Mouse (Mus musculus): ENCODE results near the gene Olfr157.

Olfr157 gene

DNA sequence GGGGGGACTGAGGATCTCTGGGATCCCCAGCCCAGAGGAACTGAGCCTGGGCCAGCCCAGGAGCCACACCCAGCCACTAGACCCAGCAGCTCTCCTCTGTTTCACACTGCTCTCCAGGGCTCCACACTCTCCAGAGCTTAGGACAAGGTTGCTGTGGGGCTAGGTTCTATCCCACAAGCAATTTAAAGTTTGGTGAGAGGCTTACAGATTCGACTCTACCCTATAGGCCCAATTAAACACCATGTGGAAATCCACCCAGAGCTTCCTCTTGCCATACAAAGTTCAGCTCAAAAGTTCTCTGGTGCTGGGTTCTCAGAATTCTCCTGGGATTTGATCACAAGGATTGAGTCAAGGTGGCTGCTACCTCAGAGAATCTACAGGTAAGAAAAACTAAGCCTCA, at the start of gene Olfr157:
Gene Olfr157, minus strand, starts transcription at position 101 of the 400 bp plus-strand sequence.
- DNase-seq (ENCODE audit: low read depth, low spot score) = no peak

DNA sequence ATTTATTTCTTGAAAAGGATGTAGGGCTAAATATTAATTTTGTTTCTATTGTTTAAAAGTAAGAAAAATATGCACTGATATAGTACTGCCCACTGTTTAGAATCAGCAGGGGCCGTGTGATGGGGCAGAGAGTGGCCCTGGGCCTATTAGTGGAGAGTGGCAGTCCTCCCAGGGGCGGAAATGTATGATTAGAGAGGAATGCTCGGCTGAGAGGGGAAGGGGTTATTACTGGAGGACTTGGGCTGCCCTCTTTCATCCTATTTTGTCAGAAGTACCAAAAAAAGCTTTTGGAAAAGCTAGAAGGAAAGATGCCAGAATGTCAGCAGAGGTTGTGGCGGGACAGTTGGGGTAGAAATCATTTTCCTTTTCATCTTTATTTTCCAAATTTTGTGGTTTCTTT, 44.2 kb upstream of the Olfr157 start:
- no peak for DNase-seq (ENCODE audit: low read depth, low spot score)

DNA sequence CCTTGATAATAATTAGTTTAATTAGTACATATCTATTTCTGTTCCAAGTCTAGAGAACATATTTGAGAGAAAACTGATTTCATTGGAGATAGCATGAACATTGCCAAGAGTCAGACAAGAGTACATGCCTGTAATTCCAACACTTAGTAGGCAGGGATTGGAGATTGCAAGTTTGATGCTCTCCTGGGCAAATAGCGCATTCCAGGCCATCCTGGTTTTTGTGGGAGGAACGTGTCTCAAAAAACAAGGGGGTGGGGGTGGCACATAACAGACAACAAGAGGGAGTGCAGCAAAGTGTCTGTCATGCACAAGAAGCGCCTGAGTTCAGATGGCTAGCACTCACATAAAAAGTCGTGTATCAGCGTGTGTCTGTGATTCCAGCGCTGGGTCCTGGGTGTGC, 39.6 kb upstream of the Olfr157 start:
- DNase-seq (ENCODE audit: low read depth, low spot score) = no peak

DNA sequence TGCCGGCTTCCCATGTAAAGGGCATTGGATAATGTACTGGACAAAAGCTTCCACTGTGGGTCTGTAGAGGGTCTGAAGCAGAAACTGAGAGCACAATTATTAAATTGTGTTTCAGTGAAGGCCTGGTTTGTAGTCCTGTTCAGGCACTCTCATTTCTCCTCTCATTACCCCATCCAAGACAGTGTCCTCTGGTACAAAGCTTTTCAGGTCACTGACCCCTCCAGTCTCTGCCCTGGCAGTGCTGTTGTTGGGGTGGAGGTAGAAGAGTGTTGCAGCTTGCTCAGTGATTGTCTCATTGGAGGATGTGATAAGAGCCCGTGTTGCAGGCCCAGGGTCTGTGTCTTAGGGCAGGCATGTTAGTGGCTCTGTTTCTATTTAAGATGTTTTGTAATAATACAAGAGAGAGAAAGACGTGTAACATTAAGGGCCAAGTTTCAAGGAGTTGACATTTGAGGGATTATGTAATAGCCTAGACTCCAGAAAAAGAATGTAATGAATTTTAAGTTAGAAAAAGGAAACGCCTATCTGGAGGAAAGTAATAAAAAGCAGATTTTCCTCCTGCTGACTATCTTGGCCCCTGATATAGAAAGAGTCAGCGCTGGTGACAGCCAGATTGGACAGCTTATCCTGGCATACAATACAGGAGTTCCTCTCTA, 38.2 kb upstream of the Olfr157 start:
- no peak for DNase-seq (ENCODE audit: low read depth, low spot score)

DNA sequence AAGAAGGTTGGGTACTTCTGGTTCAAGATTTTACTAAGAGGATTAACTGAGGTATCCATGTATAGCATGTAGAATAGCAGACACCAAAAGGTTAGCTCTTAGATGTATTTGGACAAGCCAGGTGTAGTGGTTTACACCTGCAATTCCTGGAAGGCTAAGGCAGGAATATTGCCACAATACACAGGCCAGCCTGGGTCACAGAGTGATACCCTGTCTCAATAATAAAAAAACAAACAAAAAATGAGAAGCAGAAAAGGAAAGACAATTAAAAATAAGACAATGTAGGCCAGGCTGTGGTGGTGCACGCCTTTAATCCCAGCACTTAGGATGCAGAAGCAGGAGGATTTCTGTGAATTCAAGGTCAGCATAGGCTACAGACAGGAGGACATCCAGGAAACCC, 37.2 kb upstream of the Olfr157 start:
- no peak for DNase-seq (ENCODE audit: low read depth, low spot score)

DNA sequence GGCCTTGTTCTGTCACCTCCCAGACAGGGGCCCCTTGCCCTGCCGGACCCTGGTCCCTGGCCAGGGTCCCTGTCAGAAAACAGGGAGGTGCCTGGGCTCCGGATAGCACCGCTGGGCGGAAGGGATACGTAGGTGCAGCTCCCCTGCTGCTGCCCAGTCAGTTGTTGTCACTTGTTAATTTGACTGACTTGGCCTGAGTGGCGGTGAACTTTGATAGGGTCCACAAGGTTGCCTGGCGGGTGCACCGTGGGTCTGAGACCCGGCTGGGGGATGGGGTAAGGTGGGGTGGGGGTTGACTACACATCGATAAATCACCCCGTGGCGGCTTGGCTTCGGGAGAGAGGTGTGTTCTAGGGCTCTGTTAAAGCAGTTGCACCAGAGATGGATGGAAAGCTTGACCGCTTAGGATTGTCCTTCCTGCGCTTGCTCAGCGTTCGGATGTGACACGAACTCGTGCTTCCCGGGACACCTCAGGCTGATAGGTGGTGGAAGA, 36.0 kb upstream of the Olfr157 start:
- peak; percentile 37 for DNase-seq (ENCODE audit: low read depth, low spot score)

DNA sequence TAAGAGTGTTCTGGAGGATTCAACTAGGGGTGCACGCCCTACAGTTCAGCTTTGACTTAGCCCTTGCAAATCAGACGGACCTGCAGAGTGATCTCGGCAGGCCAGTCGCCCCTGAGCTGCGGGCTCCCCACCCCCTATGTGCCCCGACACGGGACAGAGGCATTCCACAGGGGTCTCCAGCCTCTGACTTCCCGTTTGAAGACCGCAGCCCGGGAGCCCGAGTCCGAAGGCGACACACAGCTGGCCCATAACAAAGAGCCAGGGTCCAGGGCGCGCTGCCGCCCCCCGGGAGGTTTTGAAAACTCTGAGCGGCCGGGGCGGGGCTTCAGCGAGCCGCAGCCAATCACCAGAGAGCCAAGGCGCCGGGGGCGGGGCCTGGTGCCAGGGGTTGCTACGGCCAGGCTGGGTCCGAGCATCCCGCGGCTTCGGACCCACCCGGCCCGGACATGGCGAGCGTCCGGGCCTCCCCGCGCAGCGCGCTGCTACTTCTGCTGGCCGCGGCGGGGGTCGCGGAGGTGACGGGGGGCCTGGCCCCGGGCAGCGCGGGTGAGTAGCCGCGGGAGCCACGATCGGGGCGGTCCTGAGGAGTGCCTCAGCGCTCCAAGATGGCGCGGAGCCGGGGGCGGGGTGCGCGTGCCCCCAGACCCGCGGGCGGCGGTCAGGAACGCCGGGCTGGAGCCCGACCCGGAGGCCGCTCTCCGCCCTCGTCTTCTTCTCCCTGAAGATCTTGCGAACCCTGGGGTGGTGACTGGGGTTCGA, 35.3 kb upstream of the Olfr157 start, which contains the start of gene Reck:
Gene Reck, plus strand, starts transcription at position 371 of the 759 bp plus-strand sequence.
- DNase-seq (ENCODE audit: low read depth, low spot score) = peak; percentile 91

DNA sequence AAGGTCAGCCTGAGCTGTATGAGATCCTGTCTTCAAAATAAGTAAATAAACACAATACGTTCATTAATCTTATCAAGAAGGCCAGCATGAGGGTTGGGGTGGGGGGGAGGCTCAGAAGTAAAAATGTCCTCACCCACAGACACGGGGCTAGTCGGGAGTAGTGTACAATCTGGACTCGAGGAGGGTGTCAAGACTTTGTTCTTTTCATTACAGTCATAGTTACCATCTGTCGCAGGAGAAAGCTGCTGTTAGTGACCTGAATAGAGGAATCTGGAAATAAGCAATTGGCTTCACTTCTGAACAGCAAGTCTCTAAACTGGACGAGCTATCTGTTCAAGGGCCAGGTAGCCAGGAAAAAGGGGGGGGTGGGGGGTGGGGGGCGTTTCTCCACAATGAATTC, 34.5 kb upstream of the Olfr157 start:
- no peak for DNase-seq (ENCODE audit: low read depth, low spot score)

DNA sequence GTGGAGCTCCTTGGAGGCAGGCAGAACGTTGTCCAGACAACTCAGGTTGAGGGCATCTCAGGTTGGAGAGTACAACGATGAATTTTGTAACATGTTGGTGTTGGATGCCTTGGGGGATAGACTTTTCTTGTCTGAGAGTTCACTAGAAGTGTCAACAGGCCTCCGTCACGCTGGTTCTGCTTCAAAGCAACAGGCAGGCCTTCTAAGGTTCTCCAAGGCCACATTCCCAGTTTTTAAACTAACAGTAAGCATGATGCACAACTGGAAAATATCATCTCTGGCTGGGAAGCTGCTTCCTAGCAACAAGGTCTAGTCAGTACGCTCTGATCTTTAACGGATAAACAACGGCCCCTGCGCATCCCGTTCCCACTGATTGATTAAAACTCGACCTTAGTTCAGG, 29.8 kb upstream of the Olfr157 start:
- no peak for DNase-seq (ENCODE audit: low read depth, low spot score)

DNA sequence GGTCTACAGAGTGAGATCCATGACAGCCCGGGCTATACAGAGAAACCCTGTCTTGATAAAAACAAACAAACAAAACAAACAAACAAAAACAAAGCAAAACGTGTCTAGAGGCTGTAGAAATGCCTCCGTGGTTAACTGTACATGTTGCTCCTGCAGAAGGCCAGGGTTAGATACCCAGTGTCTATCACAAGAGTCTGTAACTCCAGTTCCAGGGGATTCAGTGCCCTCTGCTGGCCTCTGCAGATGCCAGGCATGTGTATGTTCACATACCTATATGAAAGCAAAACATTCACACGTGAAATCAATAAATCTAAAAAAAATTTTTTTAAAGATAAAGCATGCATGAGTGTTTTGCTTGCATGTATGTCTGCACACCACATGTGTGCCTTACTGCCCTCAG, 23.3 kb upstream of the Olfr157 start:
- no peak for DNase-seq (ENCODE audit: low read depth, low spot score)

DNA sequence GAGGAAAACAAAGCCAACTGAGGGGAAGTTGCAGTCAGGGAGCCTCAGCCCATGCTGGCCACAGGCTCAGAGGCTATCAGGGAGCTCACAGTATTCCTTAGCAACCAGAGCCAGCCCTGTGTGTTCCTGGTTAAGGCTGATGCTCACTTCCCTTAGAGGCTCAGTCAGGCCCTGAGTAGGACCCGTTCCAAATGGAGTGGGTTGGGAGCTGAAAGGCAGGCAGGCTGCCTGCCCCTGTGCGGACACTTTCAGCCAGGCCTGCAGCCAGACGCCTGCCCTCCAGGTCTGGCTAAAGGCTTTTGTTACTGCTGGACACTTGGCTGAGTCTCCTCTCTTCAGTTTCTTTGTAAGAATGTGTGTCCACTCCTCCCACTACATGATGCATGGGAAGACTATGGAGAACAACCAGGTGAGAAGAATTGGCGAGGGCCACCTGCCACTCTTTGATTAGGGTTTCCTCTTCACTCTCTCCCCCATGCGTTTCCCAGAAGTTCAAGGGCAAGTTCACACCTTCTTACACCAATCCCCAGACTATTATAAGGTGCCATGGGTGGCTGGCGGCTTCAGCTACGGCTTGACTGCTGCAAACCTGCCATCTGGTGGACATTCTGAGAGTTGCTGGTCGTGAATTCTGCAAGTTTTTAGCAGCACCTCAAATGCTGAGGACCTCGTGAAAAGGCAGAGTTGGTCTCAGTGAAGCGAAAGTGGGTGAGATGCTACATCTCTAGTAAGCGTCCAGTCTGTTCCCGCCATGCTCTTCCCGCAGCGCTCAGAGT, 20.9 kb upstream of the Olfr157 start:
- DNase-seq (ENCODE audit: low read depth, low spot score) = peak; percentile 87

DNA sequence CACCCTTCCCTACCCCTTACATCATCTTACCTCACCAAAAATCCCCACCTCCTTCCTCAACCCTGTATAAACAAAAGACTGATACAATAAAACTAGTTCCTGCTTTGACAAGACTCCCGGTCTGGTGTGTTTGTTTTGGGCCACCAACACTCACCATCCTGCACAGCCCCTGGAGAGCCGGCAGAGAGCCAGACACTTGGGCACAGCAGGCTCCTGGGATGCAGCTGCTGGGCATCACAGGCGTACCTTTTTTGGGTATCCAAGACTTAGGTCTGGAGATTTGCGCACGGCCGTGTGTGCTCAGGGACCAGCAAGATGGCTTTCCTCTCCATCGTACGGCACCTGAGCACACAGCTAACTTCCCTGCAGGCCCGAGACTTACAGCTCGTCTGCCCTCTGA, 19.9 kb upstream of the Olfr157 start:
- DNase-seq (ENCODE audit: low read depth, low spot score) = no peak

DNA sequence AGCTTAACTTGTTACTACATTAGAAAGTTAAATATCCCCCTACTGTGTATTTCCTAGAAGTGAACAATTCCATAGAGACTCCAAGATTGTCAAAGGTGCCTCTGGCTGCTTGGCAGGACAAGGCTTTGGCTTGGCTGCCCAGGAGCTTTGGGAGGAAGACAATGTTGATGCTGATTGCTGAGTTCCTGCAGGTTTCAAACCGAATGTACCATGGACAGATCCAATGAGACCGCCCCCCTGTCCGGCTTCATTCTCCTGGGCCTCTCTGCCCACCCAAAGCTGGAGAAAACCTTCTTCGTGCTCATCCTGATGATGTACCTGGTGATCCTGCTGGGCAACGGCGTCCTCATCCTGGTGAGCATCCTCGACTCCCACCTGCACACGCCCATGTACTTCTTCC, 14.1 kb upstream of the Olfr157 start:
- DNase-seq (ENCODE audit: low read depth, low spot score) = no peak

DNA sequence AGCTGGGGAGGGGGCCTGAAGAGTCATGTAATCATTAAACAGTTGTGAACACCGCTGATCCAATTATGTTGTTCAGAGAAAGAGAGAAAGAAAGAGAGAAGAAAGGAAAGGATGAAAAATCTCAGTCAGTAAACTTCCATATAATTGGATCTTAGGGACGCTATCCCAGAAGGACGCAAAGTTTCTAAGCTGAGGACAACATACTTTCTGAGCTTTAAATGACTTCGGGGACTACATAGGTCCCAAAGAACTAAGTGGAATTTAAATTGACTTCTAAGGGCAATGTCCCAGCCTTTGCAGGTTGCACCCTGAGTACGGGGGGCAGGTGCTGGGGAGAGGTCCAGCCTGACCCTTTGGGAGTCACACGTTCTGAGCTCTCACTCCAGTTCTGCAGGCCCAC, 11.3 kb upstream of the Olfr157 start, which contains the start of gene Olfr155:
Gene Olfr155, plus strand, starts transcription at position 301 of the 400 bp plus-strand sequence.
- no peak for DNase-seq (ENCODE audit: low read depth, low spot score)

DNA sequence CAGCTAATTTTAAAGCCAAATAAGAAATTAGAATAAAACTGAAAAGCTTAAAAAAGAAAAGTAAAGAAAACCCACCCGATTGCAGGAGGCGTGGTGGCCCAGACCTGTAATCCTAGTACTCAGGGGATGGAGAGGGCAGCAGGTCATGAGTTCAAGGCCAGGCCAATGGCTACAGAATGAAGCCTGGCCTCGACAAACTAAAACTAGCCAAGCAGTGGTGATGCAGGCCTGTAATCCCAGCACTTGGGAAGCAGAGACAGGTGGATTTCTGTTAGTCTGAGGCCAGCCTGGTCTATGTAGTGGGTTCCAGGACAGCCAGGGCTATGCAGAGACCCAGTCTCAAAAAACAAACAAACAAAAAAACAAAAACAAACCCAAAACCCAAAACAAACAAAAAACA, 1.7 kb downstream of the Olfr157 start:
- no peak for DNase-seq (ENCODE audit: low read depth, low spot score)

DNA sequence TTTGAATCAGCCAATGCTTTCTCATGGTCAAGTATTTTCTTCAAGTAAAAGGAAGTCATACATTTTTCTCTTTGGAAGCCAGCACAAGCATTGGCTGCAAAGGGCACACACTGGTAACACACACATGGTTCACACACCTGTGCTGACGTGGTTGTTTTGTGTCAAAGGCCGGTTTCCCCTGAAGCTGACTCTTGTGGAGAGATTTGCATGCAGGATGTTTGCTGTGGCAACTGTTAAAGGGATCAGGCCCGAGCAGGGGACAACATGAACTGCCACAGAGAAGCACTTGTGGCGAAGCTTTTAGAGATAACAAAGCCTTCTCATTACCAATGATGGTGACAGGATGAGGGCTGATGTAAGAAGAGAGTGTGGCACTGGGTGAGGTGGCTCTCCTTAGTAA, 5.3 kb downstream of the Olfr157 start:
- no peak for DNase-seq (ENCODE audit: low read depth, low spot score)

DNA sequence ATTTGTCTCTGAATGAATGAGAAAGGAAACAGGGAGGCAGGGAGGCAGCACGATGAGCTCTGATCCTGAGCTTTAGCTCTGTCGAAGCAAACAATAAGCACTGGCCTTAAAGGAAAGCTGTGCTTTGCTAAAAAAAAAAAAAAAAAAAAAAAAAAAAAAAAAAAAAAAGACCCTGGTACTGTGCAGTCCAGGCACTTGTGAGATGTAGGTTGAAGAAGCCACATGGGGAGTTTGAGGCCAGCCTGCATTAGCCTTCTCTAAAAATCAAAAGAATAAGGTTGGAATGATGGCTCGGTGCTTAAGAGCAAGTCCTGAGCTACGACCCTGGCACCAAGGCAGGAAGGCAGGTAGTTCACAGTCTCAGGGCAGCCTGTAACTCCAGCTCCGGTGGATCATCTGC, 6.2 kb downstream of the Olfr157 start:
- DNase-seq (ENCODE audit: low read depth, low spot score) = no peak

DNA sequence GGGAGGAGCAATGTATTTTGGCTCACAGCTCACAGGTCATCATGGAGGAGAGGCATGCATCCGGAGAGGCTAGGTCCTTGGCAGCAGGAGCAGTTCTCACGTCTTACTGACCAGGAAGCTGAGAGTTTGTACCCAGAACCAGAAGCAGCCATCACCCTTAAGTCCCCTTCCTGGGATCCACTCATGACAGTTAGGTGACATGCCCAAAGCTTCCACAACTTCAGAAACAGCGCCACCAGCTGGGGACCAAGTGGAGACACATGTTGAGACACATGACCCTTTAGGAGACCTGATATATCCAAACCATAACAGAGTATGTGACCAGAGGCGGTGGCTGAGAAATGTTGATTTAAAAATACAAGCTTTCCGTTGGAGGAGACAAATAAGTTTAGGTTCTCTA, 8.0 kb downstream of the Olfr157 start:
- DNase-seq (ENCODE audit: low read depth, low spot score) = peak; percentile 78

DNA sequence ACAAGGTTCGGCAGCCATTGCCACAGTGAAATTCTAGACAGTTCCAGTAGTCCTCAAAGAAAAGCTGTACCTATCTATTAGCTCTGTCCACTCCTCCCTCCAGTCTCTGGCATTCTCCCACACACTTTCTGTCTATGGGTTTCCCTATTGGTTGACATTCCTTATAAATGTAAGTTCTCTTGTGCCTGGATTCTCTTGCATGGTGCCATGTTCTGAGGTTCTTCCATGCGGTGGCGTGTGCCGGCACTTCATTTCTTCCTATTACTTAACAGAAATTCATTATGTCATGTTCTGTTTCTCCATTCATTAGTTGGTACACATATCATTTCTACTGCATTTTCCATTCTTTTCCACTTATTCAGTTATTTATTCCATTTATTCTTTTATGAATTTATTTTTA, 11.2 kb downstream of the Olfr157 start:
- no peak for DNase-seq (ENCODE audit: low read depth, low spot score)

DNA sequence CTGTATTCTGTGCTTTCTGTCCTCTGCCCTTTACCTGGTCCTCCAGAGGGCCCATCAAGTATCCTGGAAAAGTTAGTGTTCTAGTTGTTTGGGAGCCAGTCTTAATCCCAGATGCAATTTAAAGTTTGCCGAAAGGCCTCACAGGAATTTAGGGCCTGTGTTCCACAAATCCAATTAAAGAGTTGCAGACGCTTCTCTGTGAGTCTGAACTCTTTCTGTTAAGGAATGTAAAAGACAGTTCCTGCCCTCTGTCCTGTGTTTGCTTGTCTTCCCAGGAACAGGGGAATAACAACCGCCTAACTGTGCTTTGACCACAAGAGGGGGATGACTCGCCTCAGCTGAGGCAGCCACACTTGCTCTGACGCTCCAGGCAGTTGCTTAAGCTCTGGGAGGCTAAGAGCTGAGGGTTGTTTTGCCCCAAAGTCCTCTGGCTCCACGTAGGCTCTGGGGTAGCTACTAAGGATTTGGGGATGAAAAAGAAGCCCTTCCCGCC, 16.1 kb downstream of the Olfr157 start, which contains the start of gene Olfr156:
Gene Olfr156, minus strand, starts transcription at position 51 of the 493 bp plus-strand sequence.
- peak; percentile 84 for DNase-seq (ENCODE audit: low read depth, low spot score)

DNA sequence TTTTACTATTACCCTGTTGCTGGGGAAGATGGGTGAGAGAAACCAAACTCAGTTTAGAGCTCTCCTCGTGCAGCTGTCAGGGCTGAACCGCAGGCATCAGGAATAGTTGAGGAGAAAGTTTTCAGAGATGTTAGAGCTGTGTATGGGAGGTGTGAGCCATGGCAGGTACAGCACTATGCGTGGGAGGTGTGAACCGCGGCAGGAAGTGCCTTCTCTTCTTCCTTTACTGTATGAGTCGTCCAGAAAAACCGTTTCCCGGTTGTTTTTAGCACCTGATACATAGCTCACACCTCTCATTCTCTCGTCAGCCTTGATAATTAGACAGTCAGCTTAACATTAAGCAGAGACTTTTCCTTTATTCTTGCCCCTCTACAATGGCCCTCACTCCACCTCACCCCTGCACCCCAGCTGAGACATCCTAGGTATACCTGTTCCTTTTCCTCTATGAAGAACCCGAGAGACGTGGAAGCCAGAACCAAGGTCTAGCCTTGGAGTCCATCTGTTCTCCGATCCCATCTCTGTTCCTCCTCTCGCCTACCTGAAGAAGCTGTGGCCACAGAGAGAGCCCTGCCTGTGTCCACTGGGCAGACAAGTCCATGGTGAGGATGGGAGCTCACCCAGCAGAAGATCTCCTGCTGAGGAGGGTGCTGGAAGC, 17.0 kb downstream of the Olfr157 start:
- DNase-seq (ENCODE audit: low read depth, low spot score) = no peak
